Mouse (Mus musculus) right cerebral cortex, postnatal 36 days (tissue): ENCODE measurements around the gene Fhit.

ENCODE experiments used
- DNase-seq, 2 experiments: peaks; one replicate each; pipeline ENCODE4 v3.0.0; 2022; ENCODE audit warnings: low spot score in 2 of 2, mixed read lengths in 1 of 2

Gene Fhit

DNA sequence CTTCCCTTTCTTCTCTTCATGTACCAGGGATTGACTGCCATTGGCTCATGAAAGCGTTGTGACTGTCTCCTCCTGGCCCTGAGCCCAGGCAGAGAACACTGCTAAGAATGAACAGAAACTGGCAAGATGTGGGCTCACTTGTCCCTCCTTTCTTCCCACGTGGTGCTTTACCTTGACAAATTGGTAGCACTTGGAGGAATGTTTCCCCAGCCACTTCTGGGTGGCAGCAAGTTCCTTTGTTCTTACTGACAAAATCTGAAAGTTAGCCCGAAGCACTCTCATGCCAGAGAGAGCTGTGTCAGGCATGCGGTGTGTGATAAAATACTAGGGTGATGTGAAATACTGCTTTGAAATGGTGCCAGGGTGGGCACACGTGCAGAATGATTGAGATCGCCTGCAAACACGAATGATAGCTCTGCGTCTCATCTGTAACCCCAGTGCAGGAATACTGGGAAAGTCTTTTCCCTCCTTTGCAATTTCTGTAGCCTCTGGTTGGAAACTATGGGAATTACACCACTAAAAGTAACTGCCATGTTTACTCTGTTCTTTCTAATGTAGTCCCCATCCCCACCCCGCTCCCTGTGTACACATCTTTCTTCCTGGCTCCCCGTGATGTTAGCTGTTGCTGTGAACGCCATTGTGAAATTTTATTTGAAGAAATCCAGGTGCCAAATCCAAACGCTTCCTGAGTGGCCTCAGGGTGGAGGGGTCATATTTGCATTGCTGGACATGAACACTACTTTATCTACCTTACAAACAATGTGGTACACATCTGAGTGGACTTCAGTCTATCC, 1555.1 kb downstream of the Fhit start:
- DNase-seq = peak; percentile 22 to 52

DNA sequence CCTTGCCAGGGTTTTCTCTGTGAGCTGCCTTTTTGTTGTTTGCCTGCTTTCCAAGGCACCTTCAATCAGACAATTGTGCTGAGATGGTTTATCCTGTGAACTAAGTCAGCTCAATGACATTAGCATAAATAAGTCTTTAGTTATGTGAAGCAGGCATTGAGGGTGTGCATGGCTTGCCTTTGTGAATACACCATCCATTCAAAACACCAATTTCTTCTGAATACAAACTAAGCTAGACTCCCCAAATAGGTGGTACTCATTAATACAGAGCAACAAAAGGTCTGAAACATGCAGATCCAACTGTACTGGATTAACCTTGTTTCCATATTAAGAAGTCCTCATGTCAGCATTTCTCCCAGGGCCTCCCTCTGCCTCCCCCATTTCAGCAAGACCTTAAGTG, 1561.6 kb downstream of the Fhit start:
- no peak for DNase-seq

DNA sequence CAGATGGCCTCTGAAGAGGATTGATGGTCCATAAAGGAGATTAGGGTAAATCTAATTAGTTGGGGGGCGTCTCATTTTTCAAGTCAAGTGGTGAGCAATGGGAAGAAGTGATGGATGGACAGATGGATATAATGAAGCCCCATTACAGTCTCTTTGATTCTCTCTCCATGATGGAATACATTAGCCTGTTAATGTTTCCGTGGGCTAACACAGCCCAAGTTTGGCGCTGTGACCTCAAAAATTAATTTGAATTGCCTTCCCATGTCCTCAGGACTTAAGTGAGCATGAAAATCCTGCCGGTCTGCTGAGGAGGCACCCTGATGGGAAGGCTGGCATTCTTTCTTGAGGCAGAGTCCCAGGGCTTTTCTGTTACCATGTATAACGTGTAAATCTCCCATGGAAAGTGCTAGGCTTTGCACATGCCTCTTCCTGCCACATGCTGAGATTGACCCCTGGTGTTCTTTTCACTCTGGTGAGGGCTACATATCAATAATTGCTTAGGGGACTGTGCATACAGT, 1564.3 kb downstream of the Fhit start:
- DNase-seq = no peak

DNA sequence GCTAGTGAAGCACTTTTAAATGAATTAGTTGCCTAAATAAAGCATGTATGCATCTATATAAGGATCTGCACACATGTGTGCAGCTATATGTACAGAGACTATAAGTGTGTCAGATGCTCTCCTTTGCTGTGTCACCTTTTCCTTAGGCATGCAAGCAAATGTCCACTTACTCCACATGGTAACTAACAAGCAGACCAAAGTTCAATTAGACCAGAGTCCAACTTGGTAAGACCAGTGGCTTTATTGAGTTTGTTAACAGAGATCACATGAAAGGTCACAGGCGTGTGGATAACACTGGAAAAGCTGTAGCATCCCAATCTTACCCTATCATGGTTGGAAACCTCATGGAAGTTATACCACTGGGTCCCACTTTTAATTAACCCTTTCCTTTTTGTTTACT, 1572.7 kb downstream of the Fhit start:
- no peak for DNase-seq

DNA sequence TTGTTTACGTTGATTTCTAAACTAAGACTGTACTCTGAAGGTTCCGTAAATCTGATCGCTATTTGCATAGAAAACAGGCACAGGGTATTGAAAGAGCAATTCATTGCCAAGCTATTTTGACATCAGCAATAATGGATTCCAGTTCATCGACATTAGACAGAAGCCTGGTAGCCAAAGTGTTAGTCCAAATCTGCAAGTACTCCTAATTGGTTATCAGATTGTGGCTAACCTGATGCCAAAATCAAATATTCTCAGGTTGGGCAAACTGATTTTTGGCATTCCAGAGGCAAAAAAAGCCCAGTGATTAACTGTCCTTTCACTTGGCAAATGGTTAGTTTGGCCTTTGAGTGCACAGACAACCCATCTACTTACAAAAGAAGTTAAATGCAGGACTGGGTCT, 1573.9 kb downstream of the Fhit start:
- DNase-seq = no peak

DNA sequence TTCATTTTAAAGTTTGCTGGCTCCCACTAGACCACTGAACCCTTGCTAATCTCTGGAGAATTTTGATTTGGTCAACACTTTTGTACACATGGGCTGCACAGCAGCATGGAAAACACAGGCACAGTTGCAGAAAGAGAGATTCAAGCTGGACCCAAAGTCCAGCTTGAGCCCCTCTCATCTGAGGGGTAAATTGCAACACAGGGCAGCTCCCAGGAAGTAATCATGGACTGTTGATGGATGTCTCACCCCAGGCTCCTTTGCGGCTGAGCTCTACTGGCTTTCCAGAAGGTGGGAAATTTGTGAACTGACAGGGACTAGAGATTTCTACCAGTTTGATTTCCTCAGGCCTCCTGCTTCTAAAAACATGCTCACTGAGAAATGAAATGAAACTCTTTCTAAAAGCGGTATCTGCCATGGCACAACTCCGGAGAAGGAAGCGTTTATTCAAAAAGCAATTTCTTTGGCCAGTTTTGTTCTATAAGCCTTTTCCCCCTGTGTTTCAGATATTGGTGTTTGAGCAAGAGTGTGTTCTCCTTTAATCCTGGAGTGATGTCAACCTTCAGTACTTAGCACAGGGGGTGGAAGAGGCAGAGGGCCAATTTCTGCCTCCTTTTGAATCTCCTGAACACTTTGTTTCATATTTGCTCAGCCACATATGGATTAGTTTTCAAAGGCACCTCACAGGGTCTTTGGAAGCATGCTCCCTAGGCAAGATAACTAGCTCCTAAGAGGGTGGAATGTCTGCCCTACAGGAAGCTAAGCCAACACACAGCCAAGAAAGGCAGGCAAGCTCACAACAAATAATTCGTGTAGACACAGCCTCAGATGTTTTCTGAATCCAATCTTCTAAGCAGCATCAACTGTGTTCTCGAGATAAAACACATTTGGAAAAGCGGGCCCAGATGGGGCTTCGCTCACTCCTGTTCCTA, 1578.3 kb downstream of the Fhit start:
- peak; percentile 6 to 10 for DNase-seq

DNA sequence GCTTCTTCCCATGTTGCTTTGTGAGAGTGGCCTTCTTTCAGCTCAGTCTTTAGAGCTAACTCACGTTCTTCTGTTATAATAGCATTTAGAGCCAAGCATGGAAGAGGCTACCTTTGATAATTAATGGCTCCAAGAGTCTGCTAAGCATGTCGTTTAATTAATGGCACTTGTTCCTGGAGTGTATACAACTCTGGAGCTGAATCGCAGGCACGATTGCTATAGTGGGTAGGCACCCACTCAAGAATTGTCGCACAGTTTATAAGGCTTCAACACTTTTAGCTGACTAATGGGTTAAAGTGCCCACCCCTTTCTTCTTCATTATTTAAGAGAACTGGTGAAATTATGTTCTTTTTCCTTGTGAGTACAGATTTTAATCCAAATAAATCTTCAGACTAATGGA, 1605.5 kb downstream of the Fhit start:
- DNase-seq = no peak

DNA sequence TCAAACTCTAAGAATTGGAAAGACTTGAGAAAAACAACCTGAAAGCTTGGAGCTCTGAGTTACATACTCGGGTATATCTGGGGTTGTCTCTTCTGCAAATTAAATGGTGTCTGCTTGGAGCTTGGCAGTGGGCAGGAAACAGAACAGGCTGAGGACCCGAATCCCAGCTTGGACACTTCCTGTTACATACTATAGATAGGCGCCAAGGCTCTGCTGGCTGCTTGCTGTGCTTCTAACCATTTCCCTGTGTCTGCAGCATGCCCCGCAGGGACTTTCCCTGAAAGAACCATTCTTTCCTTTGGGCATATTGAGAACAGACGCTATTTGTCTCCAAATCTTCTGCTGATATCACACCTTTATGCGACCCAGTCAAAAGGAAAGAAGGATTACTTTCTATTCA, 1606.0 kb downstream of the Fhit start:
- no peak for DNase-seq

DNA sequence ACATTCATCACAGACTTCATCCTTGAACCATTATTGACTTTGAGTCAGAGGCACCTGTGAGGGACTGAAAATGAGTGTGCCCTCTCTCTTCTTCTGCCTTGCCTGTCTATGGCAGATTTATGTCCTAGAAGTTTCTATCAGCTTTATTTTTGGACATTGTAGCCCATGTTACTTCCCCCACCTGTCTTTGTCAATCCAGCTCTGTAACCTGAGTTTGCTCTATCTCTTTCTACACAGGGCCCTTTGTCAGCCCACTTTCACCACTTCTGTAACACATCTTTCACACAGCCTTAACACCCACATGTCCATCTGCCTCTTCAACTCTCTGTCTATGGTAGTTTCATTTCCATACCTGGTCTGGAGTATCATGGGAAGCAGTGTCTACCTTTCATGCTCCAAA, 1609.7 kb downstream of the Fhit start:
- no peak for DNase-seq

DNA sequence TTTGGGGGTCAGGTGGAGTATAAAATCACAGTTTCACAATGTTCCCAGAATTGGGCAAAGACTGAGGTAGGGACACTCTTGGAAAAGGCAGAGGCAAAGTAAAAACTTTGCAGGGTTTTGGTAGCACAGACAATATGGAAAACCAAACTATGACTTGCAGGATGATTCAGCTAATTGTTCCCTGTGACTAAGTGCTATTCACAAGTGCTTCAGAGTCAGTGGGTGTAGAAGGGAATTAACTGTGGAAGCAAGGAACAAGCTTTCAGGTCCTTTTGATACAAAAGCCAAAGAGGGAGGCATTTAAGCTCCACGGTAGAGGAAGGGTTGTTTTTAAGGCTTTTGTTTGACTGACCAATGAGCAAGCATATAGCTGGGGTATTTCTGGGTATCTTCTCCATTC, 1613.9 kb downstream of the Fhit start:
- DNase-seq = no peak

DNA sequence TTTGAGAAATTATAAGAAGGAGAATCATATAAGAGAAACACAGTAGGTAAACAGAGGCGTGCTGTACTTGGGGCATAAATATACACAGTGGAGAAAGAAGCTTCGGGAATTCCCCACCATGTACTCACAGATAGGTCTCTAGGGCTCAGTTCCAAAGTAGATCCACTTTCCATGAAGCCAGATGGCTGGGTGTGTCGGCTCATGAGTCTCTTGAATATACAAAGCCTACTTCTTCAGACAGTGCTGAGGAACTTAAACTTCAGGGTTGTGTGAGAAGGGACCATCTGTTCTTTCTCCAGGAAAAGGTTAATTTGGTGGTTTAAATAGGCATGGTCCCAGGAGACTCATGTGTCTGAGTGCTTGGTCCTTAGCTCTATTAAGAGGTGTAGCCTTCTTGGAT, 1617.5 kb downstream of the Fhit start:
- DNase-seq = peak; percentile 32 to 62

DNA sequence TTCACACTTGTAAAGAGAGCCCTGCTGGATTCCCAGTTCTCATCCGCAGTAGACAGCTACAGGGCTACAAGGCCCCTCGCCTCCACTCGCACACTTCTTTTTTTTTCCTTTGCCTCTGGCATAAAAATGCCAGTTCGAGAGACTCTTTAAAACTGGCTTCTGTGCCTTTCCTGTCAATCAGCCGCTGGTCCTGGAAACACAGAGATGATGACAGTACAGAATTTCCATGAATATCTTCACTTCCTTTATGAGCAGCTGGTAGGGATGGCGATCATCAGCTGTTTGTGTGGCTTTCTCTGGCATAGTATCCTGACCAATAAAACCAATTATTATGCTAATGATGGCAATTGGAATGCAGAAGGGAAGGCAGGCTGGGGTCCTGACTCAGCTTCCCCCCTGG, 1626.3 kb downstream of the Fhit start:
- DNase-seq = no peak

DNA sequence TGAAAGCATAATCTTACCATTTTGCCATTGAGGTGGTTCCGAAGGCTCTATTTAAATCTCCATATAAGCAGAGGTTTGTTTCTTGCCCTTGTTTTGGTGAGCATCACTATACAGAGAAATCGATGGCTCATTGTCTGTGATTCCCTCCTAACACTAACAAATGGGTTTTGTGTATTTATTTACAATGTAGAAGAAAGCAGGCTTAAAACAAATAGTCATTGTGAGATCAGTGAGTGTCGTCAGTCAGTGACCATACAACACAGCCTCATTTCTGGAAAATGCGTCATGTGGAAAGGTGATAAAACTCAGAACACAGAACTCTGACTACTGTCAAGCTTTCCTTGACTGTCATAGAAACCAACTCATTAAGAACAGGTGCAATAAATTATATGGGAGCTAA, 1632.6 kb downstream of the Fhit start:
- no peak for DNase-seq

DNA sequence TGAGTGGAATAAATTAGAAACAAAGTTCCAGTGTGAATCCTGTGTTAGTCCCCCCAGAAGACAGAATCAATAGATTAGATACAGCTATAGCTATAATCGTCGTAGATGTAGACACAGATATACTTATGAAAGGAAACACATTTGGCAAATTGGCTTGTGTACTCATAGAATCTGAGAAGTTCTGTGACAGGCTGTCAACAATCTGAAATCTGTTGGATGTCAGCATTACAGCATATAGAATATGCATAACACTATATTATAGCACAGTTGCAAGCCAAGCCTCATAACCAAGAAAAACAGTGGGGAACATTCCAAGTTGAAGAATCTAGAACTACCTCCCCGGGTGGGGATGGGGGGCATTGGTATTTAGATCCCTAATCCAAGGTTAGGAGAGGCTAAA, 1635.7 kb downstream of the Fhit start:
- no peak for DNase-seq

DNA sequence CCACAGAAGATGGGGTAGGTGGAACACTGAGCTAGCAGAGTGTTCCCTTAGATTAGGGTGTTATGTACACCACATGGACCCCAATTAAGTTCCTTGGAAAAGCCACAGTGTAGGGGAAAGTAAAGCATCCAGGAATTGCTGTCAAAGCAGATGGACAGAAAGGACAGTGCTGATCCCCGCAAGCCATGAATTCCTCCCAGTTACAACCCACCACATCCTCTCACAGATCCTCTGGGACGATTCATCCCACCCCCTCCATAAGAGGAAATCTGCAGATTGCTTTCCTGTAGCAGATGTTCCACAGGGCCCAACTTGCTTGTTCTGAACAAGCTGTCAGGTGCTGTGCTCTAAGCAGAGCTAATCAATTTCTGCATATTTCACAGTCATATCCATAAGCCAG, 1644.2 kb downstream of the Fhit start:
- DNase-seq = no peak

DNA sequence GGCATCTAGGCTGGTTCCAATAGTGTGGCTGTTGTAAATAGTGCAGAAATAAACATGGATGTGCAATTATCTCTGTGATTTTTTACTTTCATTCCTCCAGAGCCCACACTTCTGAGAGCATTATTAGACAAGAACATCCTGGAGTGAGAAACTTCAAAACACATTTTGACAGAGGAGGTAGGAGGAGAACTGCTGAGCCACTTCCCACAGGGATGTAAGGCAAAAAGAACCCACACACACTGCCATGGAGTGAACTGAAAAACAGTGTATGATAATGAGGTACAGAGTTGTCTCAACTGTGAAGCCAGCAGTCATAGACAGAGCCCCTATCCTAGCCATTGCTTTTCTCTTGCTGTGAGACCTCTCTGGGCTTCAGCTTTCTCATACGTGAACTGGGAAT, 1652.2 kb downstream of the Fhit start:
- DNase-seq = peak in 1 of 2 experiments; percentile 26
